In the genomic region with DNA sequence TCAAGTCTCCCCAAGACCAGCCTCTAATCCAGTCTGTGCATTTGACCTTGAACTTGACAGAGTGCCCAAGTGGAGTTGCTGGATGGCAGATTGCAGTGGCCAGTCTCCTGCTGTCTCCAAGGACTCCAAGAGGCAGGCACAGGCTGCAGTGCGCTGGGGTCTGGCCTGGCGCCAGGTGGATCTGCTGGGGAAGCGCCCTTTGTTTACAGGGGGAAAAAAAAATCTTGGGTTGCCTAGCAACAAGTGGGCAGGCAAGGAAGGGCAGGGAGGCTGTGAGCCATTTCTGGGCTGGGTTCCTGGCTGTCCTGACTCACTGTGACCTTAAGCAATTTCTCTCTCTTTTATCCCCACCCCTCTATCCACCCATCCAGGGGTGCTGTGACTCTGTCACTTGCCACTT, we compare ENCODE assay signal across 8 mouse cellular contexts. TPM values are rescaled to one million over a fixed set of nuclear protein-coding genes. Genes with fewer than 3 reads are reported as not detected.
DNase-seq lines count a peak whose midpoint lies in the region; ATAC-seq and TF ChIP-seq lines count a peak whose summit lies in the region.

No protein-coding gene starts in this region.

- 3% methylated on average over 3 of the region's 3 CpGs for WGBS in forebrain, embryonic 11.5 days
- 2% methylated on average over 3 of the region's 3 CpGs for WGBS in heart, embryonic 14.5 days
- WGBS in liver, adult 2 months: 15% methylated on average over 3 of the region's 3 CpGs
- 7% methylated on average over 3 of the region's 3 CpGs for WGBS in midbrain, postnatal 0 days

- no peaks in the 10 kb centered on the region for H3K36me3 ChIP-seq in forebrain, embryonic 11.5 days (ENCODE audit: control insufficient read depth, insufficient read depth, low read length)
- H3K36me3 ChIP-seq in heart, embryonic 14.5 days (ENCODE audit: control insufficient read depth, insufficient read depth, low read length): no peaks in the 10 kb centered on the region
- no peaks in the 10 kb centered on the region for H3K36me3 ChIP-seq in liver, adult 2 months (ENCODE audit: control insufficient read depth, insufficient read depth, low read length)
- H3K36me3 ChIP-seq in midbrain, postnatal 0 days (ENCODE audit: insufficient read depth, low read length): no peaks in the 10 kb centered on the region

- DNase-seq in 3134 (ENCODE audit: extremely low read depth, insufficient read length, low spot score): peak; percentile 94
- DNase-seq in brain, adult 2 months (ENCODE audit: low read depth, low spot score): peak; percentile 76
- peak; percentile 90 for DNase-seq in forebrain, embryonic 11.5 days (ENCODE audit: low spot score)
- peak; percentile 90 for DNase-seq in kidney, postnatal 14 days
- peak; percentile 11 for DNase-seq in liver, adult 2 months (ENCODE audit: extremely low read depth, low read depth, low spot score)
- peak; percentile 95 for DNase-seq in midbrain, postnatal 0 days (ENCODE audit: low spot score)
- DNase-seq in testis, postnatal 14 days (ENCODE audit: low spot score): peak; percentile 79

- TF ChIP-seq CTCF in liver, adult 2 months (IDR thresholded peaks at IDR 0.05; ENCODE audit: low read depth, low read length): no peak
- no peak for TF ChIP-seq CTCF in midbrain, postnatal 0 days (IDR thresholded peaks at IDR 0.05)

- peak overlapping the region; percentile 23 for H3K9ac ChIP-seq in forebrain, embryonic 11.5 days (ENCODE audit: low read length)
- peak overlapping the region; percentile 22 for H3K9ac ChIP-seq in heart, embryonic 14.5 days (ENCODE audit: low read length)
- H3K9ac ChIP-seq in liver, adult 2 months (ENCODE audit: low read depth, low read length): no peak overlapping the region
- H3K9ac ChIP-seq in midbrain, postnatal 0 days (replicated peaks; ENCODE audit: low read length, poor library complexity, severe bottlenecking): no peak overlapping the region

- peak; percentile 57 for ATAC-seq in forebrain, embryonic 11.5 days (replicated peaks; ENCODE audit: low FRiP score)
- ATAC-seq in heart, embryonic 14.5 days (ENCODE audit: insufficient number of reproducible peaks, insufficient read depth, low FRiP score, low read depth): peak; percentile 76
- ATAC-seq in midbrain, postnatal 0 days (ENCODE audit: low FRiP score): peak; percentile 47

- H3K79me2 ChIP-seq in liver, adult 2 months (ENCODE audit: control insufficient read depth, insufficient read depth, low read length): no peaks in the 10 kb centered on the region

- no peak for TF ChIP-seq POLR2A in liver, adult 2 months (IDR thresholded peaks at IDR 0.05; ENCODE audit: extremely low read depth, insufficient read depth, low read length)

- H3K4me1 ChIP-seq in forebrain, embryonic 11.5 days (replicated peaks; ENCODE audit: control insufficient read depth, insufficient read depth, low read length): peaks cover 36% of the 10 kb centered on the region
- peaks cover 25 to 38% of the 10 kb centered on the region in 2 experiments for H3K4me1 ChIP-seq in heart, embryonic 14.5 days (ENCODE audit: control insufficient read depth in 2 of 2, insufficient read depth in 2 of 2, low read length in 2 of 2)
- H3K4me1 ChIP-seq in liver, adult 2 months (ENCODE audit: control insufficient read depth, insufficient read depth, low read length): no peaks in the 10 kb centered on the region
- peaks cover 10% of the 10 kb centered on the region for H3K4me1 ChIP-seq in midbrain, postnatal 0 days (ENCODE audit: insufficient read depth, low read length)

- H3K9me3 ChIP-seq in forebrain, embryonic 11.5 days (ENCODE audit: control insufficient read depth, low read length): no peaks in the 10 kb centered on the region
- no peaks in the 10 kb centered on the region for H3K9me3 ChIP-seq in heart, embryonic 14.5 days (ENCODE audit: control insufficient read depth, low read length)
- no peaks in the 10 kb centered on the region for H3K9me3 ChIP-seq in midbrain, postnatal 0 days (ENCODE audit: low read length)

- H3K4me2 ChIP-seq in forebrain, embryonic 11.5 days (ENCODE audit: low read depth, low read length, severe bottlenecking): no peak overlapping the region
- no peak overlapping the region for H3K4me2 ChIP-seq in heart, embryonic 14.5 days (ENCODE audit: low read length)
- no peak overlapping the region for H3K4me2 ChIP-seq in midbrain, postnatal 0 days (ENCODE audit: low read depth, low read length, poor library complexity, severe bottlenecking)

- H3K27me3 ChIP-seq in forebrain, embryonic 11.5 days (ENCODE audit: control insufficient read depth, insufficient read depth, low read length): no peaks in the 10 kb centered on the region
- no peaks in the 10 kb centered on the region for H3K27me3 ChIP-seq in heart, embryonic 14.5 days (ENCODE audit: control insufficient read depth, insufficient read depth, low read length)
- H3K27me3 ChIP-seq in liver, adult 2 months (ENCODE audit: control insufficient read depth, insufficient read depth, low read length): no peaks in the 10 kb centered on the region
- no peaks in the 10 kb centered on the region for H3K27me3 ChIP-seq in midbrain, postnatal 0 days (ENCODE audit: insufficient read depth, low read length)

- H3K27ac ChIP-seq in forebrain, embryonic 11.5 days (ENCODE audit: low read depth, low read length): peak overlapping the region; percentile 41
- peak overlapping the region; percentile 94 to 95 for H3K27ac ChIP-seq in heart, embryonic 14.5 days (replicated peaks in 1 of 2; ENCODE audit: control insufficient read depth in 1 of 2, insufficient read depth in 1 of 2, low read depth in 2 of 2, low read length in 2 of 2)
- H3K27ac ChIP-seq in liver, adult 2 months (replicated peaks; ENCODE audit: insufficient read depth, low read depth, low read length): no peak overlapping the region
- 0 out of 2 replicates have a peak overlapping the region, but pooled peaks have one; percentile 43 for H3K27ac ChIP-seq in midbrain, postnatal 0 days (ENCODE audit: low read depth, low read length)

- H3K4me3 ChIP-seq in forebrain, embryonic 11.5 days (ENCODE audit: low read depth, low read length): no peak overlapping the region
- no peak overlapping the region for H3K4me3 ChIP-seq in heart, embryonic 14.5 days (ENCODE audit: control insufficient read depth in 1 of 2, insufficient read depth in 1 of 2, low read depth in 1 of 2, low read length in 2 of 2)
- H3K4me3 ChIP-seq in liver, adult 2 months (ENCODE audit: insufficient read depth, low read depth, low read length): no peak overlapping the region
- H3K4me3 ChIP-seq in midbrain, postnatal 0 days (ENCODE audit: low read depth, low read length): no peak overlapping the region

RNA-seq across cellular contexts. Expression of a gene that starts 20.6 kb away (rescaled TPM):
- 10.9 and 11.1 TPM in 2 replicates for polyA plus RNA-seq in forebrain, embryonic 11.5 days (2014; fragmentation: Nextera tagmentation; extraction: Ambion mirVana)
- polyA plus RNA-seq in heart, embryonic 14.5 days (2014; fragmentation: Nextera tagmentation; extraction: Ambion mirVana): 4.3 and 5.0 TPM in 2 replicates
- total RNA-seq in liver, adult 2 months (2014; rRNA removed): 0.18 and 0.54 TPM in 2 replicates
- polyA plus RNA-seq in liver, adult 2 months (2012; rRNA removed): 0.87 and 1.0 TPM in 2 replicates
- 5.1 and 5.7 TPM in 2 replicates for total RNA-seq in midbrain, postnatal 0 days (2014; rRNA removed)
- 2.3 and 3.0 TPM in 2 replicates for polyA plus RNA-seq in midbrain, postnatal 0 days (2015; fragmentation: Nextera tagmentation; extraction: Ambion mirVana)

RNA-seq across cellular contexts. Expression of a gene that starts 40.2 kb away (rescaled TPM):
- polyA plus RNA-seq in forebrain, embryonic 11.5 days (2014; fragmentation: Nextera tagmentation; extraction: Ambion mirVana): 1.3 and 1.8 TPM in 2 replicates
- polyA plus RNA-seq in heart, embryonic 14.5 days (2014; fragmentation: Nextera tagmentation; extraction: Ambion mirVana): 0.96 and 1.2 TPM in 2 replicates
- 0.18 TPM in 1 of 2 replicates, not detected in the other for total RNA-seq in liver, adult 2 months (2014; rRNA removed)
- 0.85 and 1.5 TPM in 2 replicates for polyA plus RNA-seq in liver, adult 2 months (2012; rRNA removed)
- total RNA-seq in midbrain, postnatal 0 days (2014; rRNA removed): 0.44 and 1.3 TPM in 2 replicates
- polyA plus RNA-seq in midbrain, postnatal 0 days (2015; fragmentation: Nextera tagmentation; extraction: Ambion mirVana): 0.61 and 1.1 TPM in 2 replicates

RNA-seq across cellular contexts. Expression of a gene that starts 45.7 kb away (rescaled TPM):
- 40.4 and 43.1 TPM in 2 replicates for polyA plus RNA-seq in forebrain, embryonic 11.5 days (2014; fragmentation: Nextera tagmentation; extraction: Ambion mirVana)
- 28.8 and 31.3 TPM in 2 replicates for polyA plus RNA-seq in heart, embryonic 14.5 days (2014; fragmentation: Nextera tagmentation; extraction: Ambion mirVana)
- 7.2 and 11.9 TPM in 2 replicates for total RNA-seq in liver, adult 2 months (2014; rRNA removed)
- 19.7 and 25.7 TPM in 2 replicates for polyA plus RNA-seq in liver, adult 2 months (2012; rRNA removed)
- 91.0 and 93.8 TPM in 2 replicates for total RNA-seq in midbrain, postnatal 0 days (2014; rRNA removed)
- polyA plus RNA-seq in midbrain, postnatal 0 days (2015; fragmentation: Nextera tagmentation; extraction: Ambion mirVana): 103 and 114 TPM in 2 replicates

RNA-seq across cellular contexts. Expression of a gene that starts 52.9 kb away (rescaled TPM):
- 5.0 and 5.5 TPM in 2 replicates for polyA plus RNA-seq in forebrain, embryonic 11.5 days (2014; fragmentation: Nextera tagmentation; extraction: Ambion mirVana)
- 31.0 and 31.5 TPM in 2 replicates for polyA plus RNA-seq in heart, embryonic 14.5 days (2014; fragmentation: Nextera tagmentation; extraction: Ambion mirVana)
- 0.83 and 1.3 TPM in 2 replicates for total RNA-seq in liver, adult 2 months (2014; rRNA removed)
- polyA plus RNA-seq in liver, adult 2 months (2012; rRNA removed): 1.9 and 3.6 TPM in 2 replicates
- total RNA-seq in midbrain, postnatal 0 days (2014; rRNA removed): 12.5 and 13.4 TPM in 2 replicates
- 7.4 and 8.0 TPM in 2 replicates for polyA plus RNA-seq in midbrain, postnatal 0 days (2015; fragmentation: Nextera tagmentation; extraction: Ambion mirVana)

Comparison
In these comparisons a context has a peak if more than half of its experiments do, and no peak if none do; other contexts are left out.
1. DNase-seq: peak in every context shown above with its lines; median percentile 95 in midbrain, postnatal 0 days; 94 in 3134; 90 in forebrain, embryonic 11.5 days; 90 in kidney, postnatal 14 days; 79 in testis, postnatal 14 days; 76 in brain, adult 2 months; 11 in liver, adult 2 months.
2. H3K9ac ChIP-seq: peak in forebrain, embryonic 11.5 days (single experiment) and heart, embryonic 14.5 days (single experiment); none in liver, adult 2 months (single experiment) and midbrain, postnatal 0 days (single experiment).
3. Peak in every context shown above with its lines, with median percentiles within 50 percentile points of each other: ATAC-seq.